Mouse (Mus musculus) cerebellum, adult 2 months (tissue): Measurements from ENCODE around the gene S100a2. TPM values are rescaled to one million over a fixed set of nuclear protein-coding genes. Genes with fewer than 3 reads are reported as not detected.

Experiments used
- DNase-seq, 2 experiments: peaks; one replicate each; pipeline ENCODE4 v3.0.0; 2021
- H3K27ac ChIP-seq: fragments of 200-500 bp; 2 replicates; pipeline ENCODE4 v1.5.1; 2012; ENCODE audit warnings: low read length, control low read depth, inconsistent platforms; ENCODE audit not compliant: insufficient read depth
- H3K27me3 ChIP-seq: fragments of 200-500 bp; 2 replicates; pipeline ENCODE4 v1.6.1; 2012; ENCODE audit warnings: inconsistent platforms, mild to moderate bottlenecking, low read length, moderate library complexity; ENCODE audit not compliant: control insufficient read depth, insufficient read depth
- H3K4me1 ChIP-seq: fragments of 200-500 bp; 2 replicates; pipeline ENCODE4 v1.6.1; 2011; ENCODE audit warnings: low read length; ENCODE audit not compliant: control insufficient read depth, insufficient read depth
- H3K4me3 ChIP-seq: fragments of 200-500 bp; replicated peaks from 2 replicates; pipeline ENCODE3; 2011; ENCODE audit warnings: mild to moderate bottlenecking, low read depth, low read length, control low read depth; ENCODE audit not compliant: insufficient read depth
- CTCF ChIP-seq: fragments of 200-500 bp; IDR thresholded peaks from 2 replicates; pipeline ENCODE4 v1.5.1; 2011; ENCODE audit warnings: low read depth, mild to moderate bottlenecking, control low read depth, low read length, moderate library complexity, borderline replicate concordance; ENCODE audit not compliant: insufficient read depth
- POLR2A ChIP-seq: fragments of 200-500 bp; IDR thresholded peaks from 2 replicates; pipeline ENCODE4 v1.6.1; 2011; ENCODE audit warnings: low read length, control low read depth, borderline replicate concordance; ENCODE audit not compliant: insufficient read depth
- WGBS: fragments of 180-500 bp; shearing (Covaris S2); methylation state at CpG from one replicate; pipeline ENCODE4 v1.1.7; 2018; 5-methylcytosine and 5-hydroxymethylcytosine counted together
- polyA plus RNA-seq: library from polyadenylated mRNA; depleted of rRNA; stranded (reverse); fragments of >200 nt; gene quantifications from 2 replicates; pipeline ENCODE4 v1.2.3, GENCODE M21; 2012

S100a2 gene
- polyA plus RNA-seq, 1 experiment = not detected

DNA sequence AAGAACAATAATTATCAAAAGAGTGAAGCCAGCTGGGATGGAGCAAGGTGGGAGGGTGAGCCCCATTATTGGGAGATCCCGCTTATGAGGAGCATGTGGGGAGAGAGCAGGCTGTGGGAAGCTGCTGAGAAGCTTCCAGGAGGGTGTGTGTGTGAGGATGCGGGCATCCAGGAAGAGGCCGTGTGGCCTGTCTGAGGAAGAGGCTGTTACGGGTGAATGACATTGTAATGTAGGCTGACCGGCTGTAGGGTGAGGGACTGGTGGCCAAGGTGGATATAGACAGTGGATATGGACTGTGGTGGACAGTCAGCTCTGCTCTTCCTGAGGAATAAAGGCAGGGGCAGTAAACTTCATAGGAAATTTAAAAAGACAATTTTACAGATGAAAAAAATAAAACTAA, 35.4 kb downstream of the S100a2 start:
- no peak overlapping the region for H3K27ac ChIP-seq
- DNase-seq = no peak
- no peaks in the 10 kb centered on the region for H3K4me1 ChIP-seq
- TF ChIP-seq POLR2A (no peak), CTCF (no peak)
- H3K27me3 ChIP-seq = no peaks in the 10 kb centered on the region
- WGBS = 77% methylated on average over 5 of the region's 5 CpGs
- no peak overlapping the region for H3K4me3 ChIP-seq

DNA sequence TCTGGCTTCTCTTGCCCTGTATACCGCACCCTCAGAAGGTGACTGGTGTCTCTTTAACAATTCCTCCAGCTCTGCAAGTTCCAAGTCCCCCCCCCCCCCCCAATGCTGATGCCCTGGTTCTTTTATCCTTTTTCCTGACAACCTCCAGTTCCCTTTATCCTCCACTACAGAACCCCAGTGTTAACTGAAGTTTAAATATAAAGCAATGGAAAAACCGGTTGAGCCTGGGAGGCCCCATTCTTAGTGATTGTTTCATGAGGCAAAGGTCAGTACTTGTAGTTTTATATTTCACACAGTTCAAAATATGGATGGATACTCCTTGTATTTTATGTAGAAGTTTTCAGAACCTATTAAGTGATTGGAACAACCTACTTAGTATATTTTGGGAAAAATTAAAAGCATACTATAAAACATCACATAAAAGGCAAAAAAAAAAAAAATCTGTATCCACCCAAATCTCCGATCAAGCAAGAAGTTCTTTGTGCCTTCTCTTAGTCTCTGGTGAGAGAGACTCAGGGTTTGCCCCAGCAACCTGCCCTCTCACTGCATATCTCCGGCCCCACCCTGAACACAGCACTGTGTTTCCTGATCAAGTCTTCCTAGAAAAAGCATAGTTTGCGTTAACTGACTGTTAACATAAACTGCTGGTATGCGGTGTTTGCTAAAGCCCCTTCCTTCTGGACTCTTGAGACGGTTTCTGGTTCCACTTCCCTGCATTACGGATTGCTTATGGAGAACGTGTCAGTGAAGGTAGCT, 36.4 kb downstream of the S100a2 start:
- H3K4me3 ChIP-seq = no peak overlapping the region
- no peak overlapping the region for H3K27ac ChIP-seq
- no peaks in the 10 kb centered on the region for H3K4me1 ChIP-seq
- WGBS = 78% methylated on average over 9 of the region's 9 CpGs
- DNase-seq = no peak
- no peak for TF ChIP-seq POLR2A
- no peak for TF ChIP-seq CTCF
- no peaks in the 10 kb centered on the region for H3K27me3 ChIP-seq

DNA sequence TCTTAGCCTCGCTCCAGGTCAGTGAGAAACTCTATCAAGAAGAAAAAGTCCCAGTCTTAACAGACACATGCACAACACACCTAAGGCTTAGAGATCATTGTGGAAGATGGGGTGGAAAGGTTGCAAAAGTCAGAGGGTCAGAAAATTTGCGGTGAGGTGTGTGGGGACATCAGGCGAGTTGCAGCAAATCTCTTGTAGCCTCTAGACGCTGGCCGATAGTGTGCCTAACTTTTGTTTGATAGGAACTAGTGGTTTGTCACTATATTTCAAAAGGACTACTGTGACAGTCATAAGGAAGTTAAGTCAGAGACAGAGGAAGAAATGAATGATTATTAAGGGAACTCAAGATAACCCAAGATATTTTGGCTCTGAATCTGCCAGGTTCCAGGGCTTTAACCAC, 37.3 kb downstream of the S100a2 start:
- TF ChIP-seq CTCF (no peak), POLR2A (no peak)
- no peaks in the 10 kb centered on the region for H3K4me1 ChIP-seq
- 90% methylated on average over 5 of the region's 5 CpGs for WGBS
- H3K27ac ChIP-seq = no peak overlapping the region
- H3K27me3 ChIP-seq = no peaks in the 10 kb centered on the region
- DNase-seq = no peak
- H3K4me3 ChIP-seq = no peak overlapping the region

DNA sequence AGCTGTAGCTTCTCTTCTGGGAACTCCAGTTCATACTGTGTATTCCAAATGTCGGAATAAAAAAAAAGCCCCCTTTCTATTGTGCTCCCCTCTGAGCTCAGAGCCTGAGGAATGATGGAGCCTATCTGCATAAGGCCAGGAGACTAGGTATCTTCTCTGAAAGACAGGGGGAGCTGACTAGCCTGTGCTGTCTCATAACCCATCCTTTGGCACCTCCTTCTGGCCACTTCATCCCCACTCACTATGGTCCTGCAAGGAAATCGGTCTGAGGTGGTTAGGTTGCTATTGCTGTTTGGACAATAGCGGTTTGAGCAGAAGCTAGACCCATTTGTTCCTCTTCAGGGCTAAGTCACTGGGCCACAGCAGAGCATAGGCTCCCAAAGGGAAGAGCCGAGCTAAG, 37.8 kb downstream of the S100a2 start:
- no peak for DNase-seq
- H3K27ac ChIP-seq = no peak overlapping the region
- H3K27me3 ChIP-seq = no peaks in the 10 kb centered on the region
- TF ChIP-seq CTCF (peak; percentile 53; the same call in 1 of the 2 replicates), POLR2A (no peak)
- no peak overlapping the region for H3K4me3 ChIP-seq
- WGBS = 56% methylated on average over 4 of the region's 4 CpGs
- H3K4me1 ChIP-seq = no peaks in the 10 kb centered on the region

DNA sequence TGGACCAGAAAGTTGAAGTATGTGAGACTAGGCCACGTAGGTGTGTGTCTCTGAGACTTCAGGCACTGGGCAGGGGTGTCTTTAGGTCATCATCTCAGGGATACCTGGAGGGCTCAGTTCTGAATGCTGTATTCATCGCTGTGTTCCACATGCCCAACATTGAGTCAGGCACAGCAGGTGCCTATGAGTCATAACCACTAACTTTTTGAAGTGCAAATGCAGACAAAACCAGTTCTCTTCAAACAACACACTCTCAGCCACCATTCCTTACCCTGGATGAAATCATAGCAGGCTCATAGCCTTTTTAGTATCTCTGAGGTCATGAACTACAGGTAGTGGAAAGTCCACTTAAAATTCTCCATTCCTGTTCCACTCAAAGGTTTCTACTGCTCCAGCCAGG, 39.3 kb downstream of the S100a2 start:
- Histone ChIP-seq H3K4me3 (no peak overlapping the region), H3K27ac (no peak overlapping the region), H3K27me3 (no peaks in the 10 kb centered on the region), H3K4me1 (no peaks in the 10 kb centered on the region)
- 76% methylated on average over 2 of the region's 2 CpGs for WGBS
- TF ChIP-seq CTCF (no peak), POLR2A (no peak)
- no peak for DNase-seq

DNA sequence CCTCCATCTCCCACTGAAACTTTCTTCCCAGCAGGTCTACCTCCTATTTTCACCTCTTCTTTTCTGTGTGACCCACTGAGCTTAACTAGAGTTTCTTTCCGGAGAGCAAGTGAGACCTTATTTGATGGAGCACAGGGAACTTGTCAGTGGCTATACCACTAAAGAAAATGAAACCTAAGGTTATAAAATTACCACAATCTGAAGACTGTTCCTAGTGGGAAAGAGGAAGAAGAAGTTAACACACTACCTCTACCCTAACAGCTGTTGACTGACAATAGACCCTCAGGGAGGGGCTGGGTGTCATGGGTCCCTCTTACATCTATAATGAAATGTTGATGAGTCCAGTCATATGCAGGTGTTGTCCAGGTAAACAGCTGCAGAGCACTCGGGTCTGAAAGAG, 41.9 kb downstream of the S100a2 start:
- 78% methylated on average over 2 of the region's 2 CpGs for WGBS
- H3K4me3 ChIP-seq = no peak overlapping the region
- no peak overlapping the region for H3K27ac ChIP-seq

DNA sequence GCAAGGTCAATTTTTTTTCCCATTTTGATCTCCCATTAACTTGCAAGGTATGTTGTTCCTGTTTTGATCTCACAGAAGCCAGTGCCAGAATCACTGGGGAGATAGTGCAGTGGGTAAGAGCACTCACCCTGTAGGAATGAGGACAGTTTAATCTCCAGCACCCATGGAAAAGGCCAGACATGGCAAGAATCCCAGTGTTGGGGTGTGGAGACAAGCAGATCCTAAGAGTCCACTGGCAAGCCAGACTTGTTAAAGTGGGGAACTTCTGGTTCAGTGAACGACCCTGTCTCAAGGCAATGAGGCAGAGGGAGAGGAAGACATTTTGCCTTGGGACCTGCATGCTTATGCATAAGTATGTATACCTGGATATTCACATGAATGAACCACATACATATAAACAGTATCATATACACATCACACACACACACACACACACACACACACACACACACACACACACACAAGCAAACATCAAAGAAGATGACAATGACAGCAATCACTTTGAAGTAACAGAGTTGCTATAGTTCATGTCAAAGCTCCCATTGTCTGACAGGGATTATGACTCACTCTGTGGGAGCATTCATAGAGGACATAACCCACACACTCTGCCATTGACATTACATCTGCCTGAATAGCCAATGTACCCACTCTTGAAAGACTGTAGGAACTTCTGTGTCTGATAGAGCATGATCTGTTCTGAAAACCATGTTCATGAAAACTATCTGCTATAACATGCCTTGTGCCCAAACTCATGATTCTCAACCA, 48.6 kb downstream of the S100a2 start:
- Histone ChIP-seq H3K27ac (no peak overlapping the region), H3K27me3 (no peaks in the 10 kb centered on the region), H3K4me1 (no peaks in the 10 kb centered on the region), H3K4me3 (no peak overlapping the region)
- no peak for TF ChIP-seq CTCF
- no peak for TF ChIP-seq POLR2A
- DNase-seq = no peak
- 53% methylated on average over 1 of the region's 1 CpGs for WGBS

More for the DNA sequence above, 41.9 kb downstream of the S100a2 start:
- no peak for DNase-seq
- Histone ChIP-seq H3K4me1 (no peaks in the 10 kb centered on the region), H3K27me3 (no peaks in the 10 kb centered on the region)
- TF ChIP-seq POLR2A = no peak
- no peak for TF ChIP-seq CTCF
